8 mouse cellular contexts compared by ENCODE assay signal in the genomic region with DNA sequence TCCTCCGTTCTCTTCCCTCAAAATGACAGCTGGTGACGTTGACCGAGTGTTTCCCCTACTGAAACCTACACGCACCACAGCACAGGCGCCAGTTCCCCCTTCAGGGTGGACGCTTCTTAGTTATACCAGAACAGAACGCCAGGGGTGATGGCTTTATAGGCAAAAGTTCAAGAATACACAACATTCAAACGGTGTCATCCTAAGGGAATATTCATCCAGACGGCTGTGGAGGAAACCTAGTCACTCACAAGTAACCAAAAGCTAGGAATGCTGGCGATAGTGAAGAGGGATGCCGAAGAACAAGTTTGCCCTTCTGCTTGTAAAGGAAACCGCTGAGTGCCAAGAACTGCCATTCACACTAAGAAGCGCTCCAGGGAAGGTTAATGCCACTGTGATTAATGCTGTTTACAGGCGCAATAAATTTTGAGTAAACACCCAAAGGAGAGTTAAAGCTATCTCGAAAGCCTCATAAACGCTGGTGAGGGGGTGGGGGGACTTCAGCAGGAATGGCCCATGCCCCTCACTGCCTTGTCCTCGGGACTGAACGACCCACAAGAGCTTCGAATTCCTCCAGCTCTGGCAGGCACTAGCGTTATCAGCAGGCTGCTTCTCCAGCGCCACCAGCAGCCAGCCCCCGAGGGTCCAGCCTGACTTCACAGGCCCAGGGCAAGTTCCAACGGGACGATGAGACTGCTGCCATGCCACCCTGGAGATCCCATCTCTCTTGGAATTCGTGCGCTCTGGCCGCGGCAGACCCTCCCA. TPM values are rescaled to one million over a fixed set of nuclear protein-coding genes. Genes with fewer than 3 reads are reported as not detected.
DNase-seq lines count a peak whose midpoint lies in the region; ATAC-seq and TF ChIP-seq lines count a peak whose summit lies in the region.

No protein-coding gene starts in this region.

- TF ChIP-seq EP300 in lung, postnatal 0 days (IDR thresholded peaks at IDR 0.05): peak; percentile 8; the same call in 1 of the 2 replicates

- peak; percentile 55 for TF ChIP-seq CTCF in lung, postnatal 0 days (IDR thresholded peaks at IDR 0.05)

- H3K27ac ChIP-seq in lung, postnatal 0 days (ENCODE audit: low read length): peak overlapping the region; percentile 95

- WGBS in lung, postnatal 0 days: 4% methylated on average over 28 of the region's 28 CpGs

- no peaks in the 10 kb centered on the region for H3K27me3 ChIP-seq in lung, postnatal 0 days (replicated peaks; ENCODE audit: insufficient read depth, low read length)

- no peak for ATAC-seq in lung, postnatal 0 days
- ATAC-seq in neutrophil, adult 5-6 weeks (ENCODE audit: extremely low read depth, insufficient number of reproducible peaks, low FRiP score, poor library complexity, severe bottlenecking): peak; percentile 84

- peak overlapping the region; percentile 86 for H3K4me2 ChIP-seq in lung, postnatal 0 days (replicated peaks; ENCODE audit: low read depth, low read length)

- H3K36me3 ChIP-seq in lung, postnatal 0 days (ENCODE audit: insufficient read depth, low read length): no peaks in the 10 kb centered on the region

- no peaks in the 10 kb centered on the region for H3K9me3 ChIP-seq in lung, postnatal 0 days (ENCODE audit: low read length)

- H3K4me1 ChIP-seq in lung, postnatal 0 days (ENCODE audit: insufficient read depth, low read depth, low read length): 0 out of 2 replicates have a peak, but pooled peaks cover 2% of the 10 kb centered on the region

- peak overlapping the region; percentile 81 for H3K9ac ChIP-seq in lung, postnatal 0 days (replicated peaks; ENCODE audit: low read depth)

- peak; percentile 27 for DNase-seq in right cerebral cortex, postnatal 4 days
- DNase-seq in right cerebral cortex, postnatal 36 days (ENCODE audit: low spot score in 2 of 2): no peak
- peak; percentile 44 to 52 for DNase-seq in cerebellum, postnatal 10 days
- DNase-seq in gastrocnemius, postnatal 25 days: peak; percentile 33
- DNase-seq in kidney, adult 18-20 months: peak; percentile 57
- peak; percentile 69 for DNase-seq in lung, postnatal 0 days (ENCODE audit: low spot score)
- no peak for DNase-seq in layer of hippocampus, adult 9-10 months (ENCODE audit: low spot score)

- H3K4me3 ChIP-seq in lung, postnatal 0 days (ENCODE audit: low read depth, low read length): peak overlapping the region; percentile 81

RNA-seq across cellular contexts. Expression of gene Utrn, which starts 2.0 kb away (rescaled TPM):
- total RNA-seq in gastrocnemius, postnatal 25 days (2021): 10 to 100 TPM; 29.6 to 39.0 TPM
- polyA plus RNA-seq in lung, postnatal 0 days (2015; fragmentation: Nextera tagmentation; extraction: Ambion mirVana): 88.4 and 107 TPM in 2 replicates
- 84.1 TPM in 2 replicates for total RNA-seq in neutrophil, adult 5-6 weeks (2017)

Comparison
In these comparisons a context has a peak if more than half of its experiments do, and no peak if none do; other contexts are left out.
1. DNase-seq: peak in right cerebral cortex, postnatal 4 days (single experiment), cerebellum, postnatal 10 days (2 of 2), gastrocnemius, postnatal 25 days (single experiment), kidney, adult 18-20 months (single experiment) and lung, postnatal 0 days (single experiment); none in right cerebral cortex, postnatal 36 days (0 of 2) and layer of hippocampus, adult 9-10 months (single experiment).